Mouse (Mus musculus): Measurements from ENCODE around the gene Usp36.

The Usp36 gene

GRCm38 (mm10) chr11:118222917-118223316 lies 67.1 kb downstream of the Usp36 start:
- DNase-seq (ENCODE audit: low read depth, low spot score), result no peak

- no peak for DNase-seq (ENCODE audit: low read depth, low spot score)
These were observed 67.6 kb downstream of the Usp36 start for GRCm38 (mm10) chr11:118222351-118222885.

GRCm38 (mm10) chr11:118220561-118221262 lies 69.3 kb downstream of the Usp36 start:
- DNase-seq (ENCODE audit: low read depth, low spot score), result no peak

GRCm38 (mm10) chr11:118219066-118219465 lies 71.0 kb downstream of the Usp36 start:
- no peak for DNase-seq (ENCODE audit: low read depth, low spot score)

GRCm38 (mm10) chr11:118216468-118216867 lies 73.6 kb downstream of the Usp36 start:
- DNase-seq (ENCODE audit: low read depth, low spot score), result no peak

- no peak for DNase-seq (ENCODE audit: low read depth, low spot score)
These were observed 74.1 kb downstream of the Usp36 start for GRCm38 (mm10) chr11:118215928-118216458.

GRCm38 (mm10) chr11:118212636-118213112 lies 77.4 kb downstream of the Usp36 start:
- DNase-seq (ENCODE audit: low read depth, low spot score), result no peak

GRCm38 (mm10) chr11:118211749-118212635 lies 78.1 kb downstream of the Usp36 start:
- DNase-seq (ENCODE audit: low read depth, low spot score), result no peak

- DNase-seq (ENCODE audit: low read depth, low spot score), result no peak
These were observed 79.1 kb downstream of the Usp36 start for GRCm38 (mm10) chr11:118210962-118211361.

GRCm38 (mm10) chr11:118210116-118210515 lies 79.9 kb downstream of the Usp36 start:
- no peak for DNase-seq (ENCODE audit: low read depth, low spot score)

All from retina, adult 2 months (tissue).